Mouse (Mus musculus) skeletal muscle tissue, postnatal 0 days (tissue): ENCODE measurements around the gene Celsr1. TPM values are rescaled to one million over a fixed set of nuclear protein-coding genes. Genes with fewer than 3 reads are reported as not detected.

Experiments
- polyA plus RNA-seq: library from polyadenylated mRNA; unstranded; fragments of >200 nt; fragmentation: Nextera tagmentation; extraction: Ambion mirVana; gene quantifications from 2 replicates; pipeline ENCODE4 v1.2.1, GENCODE M21; 2015

Gene Celsr1
- polyA plus RNA-seq = 0.17 and 0.26 TPM in 2 replicates

DNA sequence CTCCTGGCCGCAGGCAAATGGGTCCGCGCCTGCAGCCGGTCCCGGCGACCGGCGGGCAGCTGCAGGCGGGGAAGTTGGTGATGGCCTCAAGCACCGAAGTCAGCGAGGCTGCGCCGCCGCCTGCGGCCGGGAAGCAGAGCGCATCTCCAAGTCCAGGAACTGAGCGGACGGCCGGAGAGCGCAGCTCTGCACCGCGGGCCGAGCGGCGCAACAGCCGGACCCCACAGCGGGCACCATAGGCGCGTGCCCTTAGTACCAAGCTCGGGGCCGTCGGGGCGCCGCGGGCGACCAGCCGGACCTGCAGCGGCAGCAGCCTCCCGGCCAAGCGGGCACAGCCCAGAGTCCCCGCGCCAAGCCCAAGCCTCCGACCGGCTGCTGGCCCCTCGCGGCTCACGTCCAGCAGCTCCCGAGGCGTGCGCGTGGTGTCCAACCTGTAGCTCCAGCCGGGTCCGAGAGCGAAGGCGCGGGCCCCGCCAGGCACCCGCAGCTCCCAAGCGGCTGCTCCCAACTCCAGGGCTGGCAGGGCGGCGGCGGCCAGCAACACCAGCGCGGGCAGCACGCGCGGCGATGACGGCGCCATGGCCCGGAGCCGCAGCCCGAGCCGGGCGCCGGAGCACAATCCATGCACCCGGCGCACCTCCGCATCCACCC, at the start of gene Celsr1:
Gene Celsr1 (minus strand): TSS at position 587 of the 651 bp plus-strand sequence.

DNA sequence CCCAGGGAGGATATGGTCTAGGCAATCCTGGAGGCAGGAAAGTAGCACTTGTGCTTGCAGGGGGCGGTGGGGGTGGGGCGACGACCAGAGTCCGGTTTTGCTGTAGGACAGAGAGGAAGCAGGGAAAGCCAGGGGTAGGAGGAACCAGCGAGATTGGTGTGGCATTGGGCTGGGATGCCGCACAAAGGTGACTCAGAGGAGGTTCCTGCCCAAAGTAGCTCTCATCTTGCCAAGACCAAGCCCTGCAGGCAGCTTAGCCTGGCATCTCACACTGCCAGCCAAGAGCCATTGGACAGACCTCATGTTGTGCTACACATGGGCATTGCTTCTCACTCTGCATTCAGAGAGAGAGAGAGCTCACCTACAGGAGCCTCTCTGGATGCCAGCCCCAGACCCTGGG, 23.8 kb upstream of the Celsr1 start, which contains the start of gene Gramd4:
Gene Gramd4 (plus strand): TSS at position 283 of the 400 bp plus-strand sequence.

GRCm38 (mm10) chr15:85878848-85879497, 154.6 kb downstream of the Celsr1 start, which contains the start of gene Trmu:
Gene Trmu (plus strand): TSS chr15:85879312.

GRCm38 (mm10) chr15:85859490-85860031, 174.0 kb downstream of the Celsr1 start, which contains the start of gene Gtse1:
Gene Gtse1 (plus strand): TSS chr15:85859745.

Other genes with a start within 250 kb of the Celsr1 start
- gene Cdpf1, start 222.1 kb downstream of the Celsr1 start, polyA plus RNA-seq = 39.2 and 42.1 TPM in 2 replicates
- gene Pkdrej, start 212.0 kb downstream of the Celsr1 start, polyA plus RNA-seq = 0.19 TPM in 2 replicates
- 3.0 and 3.7 TPM in 2 replicates for gene Ttc38, start 201.5 kb downstream of the Celsr1 start, polyA plus RNA-seq
- 3.7 and 4.6 TPM in 2 replicates for gene Gtse1, start 174.0 kb downstream of the Celsr1 start, polyA plus RNA-seq
- gene Trmu, start 154.5 kb downstream of the Celsr1 start, polyA plus RNA-seq = 36.1 and 37.2 TPM in 2 replicates
- 5.0 and 5.8 TPM in 2 replicates for gene Gramd4, start 23.9 kb upstream of the Celsr1 start, polyA plus RNA-seq
- gene Cerk, start 152.4 kb upstream of the Celsr1 start, polyA plus RNA-seq = 6.2 and 6.4 TPM in 2 replicates
- gene Tbc1d22a, start 180.7 kb upstream of the Celsr1 start, polyA plus RNA-seq = 12.3 and 12.9 TPM in 2 replicates